Mouse (Mus musculus) c-Kit-positive CD71-positive TER-119-negative erythroid progenitor cells, embryonic 14.5 days (primary cell): ENCODE measurements around the gene Gja8.

Source experiments
- DNase-seq: peaks from one replicate; pipeline ENCODE4 v3.0.0-alpha.2; 2013; ENCODE audit warnings: low read depth

The Gja8 gene

DNA sequence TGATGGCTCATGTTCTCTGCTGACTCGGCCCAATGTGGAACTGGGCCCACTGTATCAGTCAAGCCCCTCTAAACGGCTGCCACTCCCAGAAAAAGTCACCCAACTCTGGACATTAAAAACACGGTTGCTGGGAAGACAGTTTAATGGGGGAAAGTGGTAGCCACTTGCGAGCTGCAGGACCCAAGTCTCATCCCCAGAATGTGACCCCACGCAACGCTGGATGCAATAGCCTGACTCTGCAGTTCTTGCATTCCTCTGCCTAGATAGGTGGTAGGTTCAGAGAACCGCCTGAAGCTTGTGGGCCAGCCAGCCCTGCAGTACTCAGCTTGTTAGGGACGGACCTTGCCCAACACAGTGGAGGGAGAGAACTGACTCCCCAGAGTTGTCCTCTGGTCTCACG lies 46.3 kb downstream of the Gja8 start:
- no peak for DNase-seq

DNA sequence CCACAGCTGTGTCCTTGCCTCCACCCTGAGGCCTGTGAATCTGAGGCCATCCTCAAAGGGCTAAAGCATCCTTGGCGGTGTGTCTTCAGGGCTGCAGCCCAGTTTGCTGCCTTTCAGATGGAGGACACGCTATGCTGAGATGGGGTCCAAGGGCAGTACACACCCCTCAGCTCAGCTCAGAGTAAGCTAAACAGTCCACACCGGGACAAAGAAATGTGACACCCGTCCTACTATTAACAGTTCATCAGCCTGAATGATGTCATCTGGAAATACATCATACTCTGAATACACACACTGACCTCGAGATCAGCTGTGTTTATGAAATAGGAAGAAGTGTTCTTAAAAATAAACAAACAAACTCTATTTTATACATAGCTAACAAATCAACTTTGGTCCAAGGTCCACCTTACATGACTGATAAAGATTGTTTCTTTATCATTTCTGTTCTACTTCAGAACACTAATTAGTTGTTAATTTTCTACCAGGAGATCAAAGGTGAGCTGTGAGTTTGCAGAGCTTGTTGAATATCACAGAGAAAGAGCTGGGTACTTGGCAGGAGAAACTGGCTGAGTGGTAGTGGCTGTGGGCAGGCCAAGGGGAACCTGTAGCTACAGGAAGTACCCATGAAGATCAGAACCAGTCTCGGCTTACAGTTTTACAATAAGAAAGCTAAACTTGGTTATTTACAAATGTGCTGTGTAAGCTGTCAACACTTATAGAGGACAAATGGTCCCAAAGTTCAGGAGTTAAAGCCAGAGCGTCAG lies 50.8 kb downstream of the Gja8 start:
- DNase-seq = no peak

DNA sequence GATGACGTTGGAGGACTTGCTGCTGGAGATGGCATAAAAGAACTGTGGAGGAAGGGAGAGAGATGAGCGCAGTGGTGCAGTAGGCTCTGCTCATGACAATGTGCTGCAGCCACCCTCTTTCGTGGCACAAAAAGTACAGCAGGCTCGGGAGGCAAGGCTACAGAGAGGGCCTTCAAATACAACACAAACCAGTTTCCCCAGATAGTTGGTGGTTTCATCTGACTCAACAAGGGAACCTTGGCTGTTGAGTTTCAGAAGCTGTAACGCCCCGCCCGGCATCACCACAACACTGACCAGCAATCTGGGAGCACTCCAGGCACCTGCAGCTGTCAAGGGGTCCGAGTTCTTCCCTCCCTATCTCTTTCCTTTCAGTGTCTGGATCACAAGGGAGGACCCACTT lies 53.3 kb downstream of the Gja8 start:
- DNase-seq = no peak

DNA sequence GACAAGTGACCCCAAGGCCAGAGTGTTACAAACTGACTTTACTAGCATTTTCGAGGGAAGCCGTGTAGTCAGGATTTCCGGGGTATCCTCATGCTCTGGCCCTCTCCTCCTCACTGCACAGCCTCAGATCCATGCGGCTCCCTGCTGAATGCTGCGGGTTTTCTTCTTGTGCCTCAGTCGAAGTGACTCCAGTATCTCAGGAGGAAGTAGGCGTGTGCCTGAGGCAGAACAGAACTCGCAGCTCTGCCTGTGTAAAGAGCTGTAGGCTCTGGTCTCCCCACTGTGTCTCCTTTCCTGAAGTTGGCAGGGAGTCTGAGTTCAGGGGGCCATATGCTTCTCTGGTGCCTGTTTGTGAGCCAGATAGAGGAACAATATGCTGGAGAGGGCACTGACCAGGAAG lies 54.8 kb downstream of the Gja8 start:
- no peak for DNase-seq

DNA sequence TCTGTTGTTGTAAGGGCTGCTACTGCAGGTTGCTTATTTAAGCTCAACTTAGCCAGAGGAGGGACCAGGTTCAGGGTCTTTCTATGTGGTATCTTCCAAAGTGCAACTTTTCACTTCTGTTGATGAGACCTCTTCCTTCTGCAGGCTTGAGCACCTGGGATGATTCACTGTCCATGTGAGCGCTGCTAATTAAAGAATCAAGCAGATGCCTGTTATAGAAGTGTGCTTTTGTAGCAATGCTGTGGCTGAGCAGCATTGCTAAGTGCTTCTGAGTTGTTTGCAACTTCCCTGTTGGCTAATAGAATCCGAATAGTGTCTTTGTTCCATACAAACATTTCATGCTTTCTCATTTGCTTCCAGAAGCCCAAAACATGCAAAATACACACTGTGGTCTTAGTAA lies 55.5 kb downstream of the Gja8 start:
- DNase-seq = no peak

DNA sequence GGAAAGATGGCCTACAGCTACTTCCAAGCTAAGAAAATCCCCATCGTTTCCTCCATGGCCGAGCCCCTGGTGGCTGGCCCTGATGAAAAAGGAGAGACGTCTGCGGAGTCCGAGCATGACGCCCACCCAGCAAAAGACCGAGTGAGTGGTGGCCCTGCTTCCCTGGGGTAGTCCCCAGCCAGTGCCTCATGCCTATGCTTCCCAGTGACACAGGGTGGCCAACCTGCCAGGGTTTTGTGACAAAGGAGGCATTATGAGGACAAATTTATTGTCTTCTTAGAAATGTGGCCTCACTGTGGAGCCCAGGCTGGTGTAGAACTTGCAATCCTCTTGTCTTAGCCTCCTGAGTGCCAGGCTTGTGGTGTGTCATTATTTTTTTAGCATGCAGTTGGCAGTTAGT lies 56.7 kb downstream of the Gja8 start:
- DNase-seq = no peak

DNA sequence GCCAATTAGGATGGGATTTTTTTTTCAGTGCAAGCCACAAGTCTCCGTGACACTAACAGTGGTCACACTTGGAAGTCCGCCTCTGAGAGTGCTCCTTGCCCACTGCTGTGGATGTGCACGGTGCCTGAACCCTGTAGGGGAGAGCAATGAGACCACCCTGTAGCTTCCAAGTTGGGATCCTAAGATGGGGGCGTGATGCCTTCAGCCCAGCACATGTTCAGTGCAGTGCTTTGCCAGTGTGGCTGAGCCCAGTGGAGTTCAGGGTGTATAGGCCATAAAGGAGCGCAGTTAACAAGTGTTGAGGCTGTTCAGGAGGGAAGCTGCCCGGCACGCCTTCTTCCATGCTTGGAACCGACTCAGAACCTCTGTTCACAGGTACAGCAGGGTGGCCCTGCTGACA lies 57.3 kb downstream of the Gja8 start:
- no peak for DNase-seq

DNA sequence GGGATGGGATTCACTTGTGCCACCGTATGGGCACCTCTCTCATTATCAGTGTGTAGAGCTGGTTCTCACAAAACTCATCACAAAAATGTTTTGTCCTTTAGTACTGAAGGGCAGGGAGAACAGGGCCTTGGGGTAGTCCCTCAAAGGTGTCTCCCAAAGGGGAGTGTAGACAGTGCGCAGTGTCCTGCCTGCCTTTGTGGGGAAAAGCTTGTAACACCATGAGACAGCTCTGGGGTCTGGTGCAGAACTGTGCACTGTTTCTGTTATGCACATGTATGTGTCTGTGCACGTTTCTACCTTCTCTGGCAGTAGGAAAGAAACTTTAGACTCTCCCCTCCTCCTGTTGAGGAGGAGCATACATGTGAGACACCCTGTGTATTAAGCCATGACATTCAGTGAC lies 58.0 kb downstream of the Gja8 start:
- DNase-seq = no peak
